Mouse (Mus musculus): ENCODE results near the gene Fads3.

- no peak for TF ChIP-seq SMC3 (IDR thresholded peaks at IDR 0.05; ENCODE audit: low read depth, low read length)
- no peak for TF ChIP-seq MEF2A (IDR thresholded peaks at IDR 0.05; ENCODE audit: extremely low read depth, insufficient replicate concordance, low read depth, low read length, poor library complexity, severe bottlenecking)
- TF ChIP-seq POLR2A (IDR thresholded peaks at IDR 0.05; ENCODE audit: control insufficient read depth in 1 of 2, insufficient read depth in 1 of 2, low read depth in 1 of 2, low read length in 2 of 2, poor library complexity in 1 of 2) = no peak
- no peak for TF ChIP-seq JUND (IDR thresholded peaks at IDR 0.05; ENCODE audit: low read depth, low read length)
- no peak for TF ChIP-seq MAFK (IDR thresholded peaks at IDR 0.05; ENCODE audit: borderline replicate concordance, low read depth, low read length)
These were observed 4.3 kb downstream of the Fads3 start for GRCm38 (mm10) chr19:10045707-10046106.

All from MEL (cell line).